Mouse (Mus musculus) bone marrow macrophage, adult 2 months (primary cell): ENCODE measurements around the gene Tmub2.

Source experiments
- CTCF ChIP-seq: IDR thresholded peaks from 2 replicates; pipeline ENCODE4 v1.5.1; 2012; ENCODE audit warnings: low read depth, mild to moderate bottlenecking, low read length, moderate library complexity
- POLR2A ChIP-seq: IDR thresholded peaks from 2 replicates; pipeline ENCODE4 v1.6.1; 2012; ENCODE audit warnings: mild to moderate bottlenecking, low read depth, low read length, borderline replicate concordance

DNA sequence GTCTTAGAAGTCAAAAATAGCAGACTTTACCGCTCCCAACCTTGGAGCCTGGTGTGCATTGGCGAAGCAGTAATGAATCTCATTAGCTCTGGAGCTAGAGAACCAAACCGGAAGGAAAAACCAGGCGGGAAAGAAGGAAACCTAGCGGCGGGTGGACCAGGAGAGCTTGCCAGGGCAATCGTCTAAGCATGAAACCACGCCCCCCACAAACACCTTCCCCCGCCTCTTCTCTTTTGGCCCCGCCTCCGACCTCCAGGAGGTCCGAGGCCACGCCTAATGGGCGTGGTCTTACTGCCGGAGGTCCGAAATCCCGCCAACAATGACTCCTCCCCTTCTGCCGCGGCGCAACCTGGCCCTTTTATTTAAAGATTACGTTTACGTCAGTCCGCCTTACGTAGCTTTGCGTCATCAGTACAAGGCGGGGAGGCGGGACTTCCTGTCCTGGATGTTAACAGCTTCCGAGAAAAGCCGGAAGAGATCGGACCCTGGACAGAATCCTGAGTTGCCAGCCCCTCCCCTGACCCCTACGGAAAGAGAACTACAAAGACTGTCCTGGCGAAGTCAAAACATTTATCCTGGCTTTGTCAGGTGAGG lies at the start of gene Tmub2:
- no peak for TF ChIP-seq POLR2A
- no peak for TF ChIP-seq CTCF
